Mouse (Mus musculus) brain, embryonic 14.5 days (tissue): Measurements from ENCODE around the gene Nectin2. TPM values are rescaled to one million over a fixed set of nuclear protein-coding genes. Genes with fewer than 3 reads are reported as not detected.
"Not testable (repeated sequence)": the region's sequence is repeated elsewhere in the genome, so short reads cannot be mapped to it uniquely, and the experiment has no call there.

Experiments
- DNase-seq: peaks from one replicate; pipeline ENCODE4 v3.0.0-alpha.2; 2011; ENCODE audit warnings: low read depth
- CTCF ChIP-seq: fragments of 200-500 bp; IDR thresholded peaks from 2 replicates; pipeline ENCODE4 v1.5.1; 2012; ENCODE audit warnings: inconsistent platforms, mild to moderate bottlenecking, moderate library complexity, borderline replicate concordance; ENCODE audit not compliant: insufficient read depth, insufficient read length; ENCODE audit errors: extremely low read depth
- POLR2A ChIP-seq: fragments of 200-500 bp; IDR thresholded peaks from 2 replicates; pipeline ENCODE4 v1.6.1; 2012; ENCODE audit warnings: mild to moderate bottlenecking, inconsistent platforms, borderline replicate concordance; ENCODE audit not compliant: poor library complexity, insufficient read depth, insufficient read length, severe bottlenecking; ENCODE audit errors: extremely low read depth
- polyA plus RNA-seq: library from polyadenylated mRNA; depleted of rRNA; stranded (reverse); fragments of >200 nt; gene quantifications from 2 replicates; pipeline ENCODE4 v1.2.3, GENCODE M21; 2012

Nectin2 gene
- polyA plus RNA-seq, 1 experiment, result 45.2 TPM

DNA sequence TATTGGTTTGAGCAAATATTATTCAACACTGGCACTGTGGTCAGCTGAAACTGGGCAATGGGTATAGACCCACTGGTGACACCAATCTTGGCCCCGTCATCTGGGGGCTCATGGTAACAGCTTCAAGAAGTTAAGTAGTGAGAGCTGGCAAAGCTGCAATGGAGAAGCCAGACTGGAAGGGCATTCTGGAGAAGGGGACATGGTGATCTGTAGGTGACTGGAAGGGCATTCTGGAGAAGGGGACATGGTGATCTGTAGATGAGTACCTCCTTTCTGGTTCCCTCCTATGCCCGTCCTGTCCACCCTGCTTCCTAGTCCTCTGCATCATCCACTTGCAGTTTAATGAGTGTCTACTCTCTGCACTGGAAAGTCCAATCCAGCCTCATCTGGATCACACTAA, 61.7 kb downstream of the Nectin2 start:
- no peak for TF ChIP-seq POLR2A
- TF ChIP-seq CTCF, result no peak
- DNase-seq, result no peak

DNA sequence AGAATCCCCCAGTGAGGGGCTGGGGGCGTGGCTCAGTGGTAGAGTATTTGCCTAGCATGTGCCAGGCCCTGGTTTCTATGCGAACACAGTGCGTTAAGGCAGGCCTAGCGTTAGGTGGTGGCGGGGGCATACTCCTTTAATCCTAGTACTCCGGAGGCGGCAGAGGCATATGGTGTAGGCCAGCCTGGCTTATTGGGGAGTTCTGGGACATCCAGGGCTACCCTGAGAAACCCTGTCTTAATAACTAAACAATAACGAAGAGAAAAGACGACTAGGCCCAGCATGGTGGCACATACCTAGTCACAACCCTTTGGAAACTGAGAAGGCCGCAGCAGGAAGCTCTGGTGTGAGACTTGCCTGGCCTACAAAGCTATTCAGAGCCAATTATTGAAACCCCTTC, 62.2 kb downstream of the Nectin2 start:
- TF ChIP-seq CTCF (no peak), POLR2A (no peak)
- DNase-seq, result no peak

DNA sequence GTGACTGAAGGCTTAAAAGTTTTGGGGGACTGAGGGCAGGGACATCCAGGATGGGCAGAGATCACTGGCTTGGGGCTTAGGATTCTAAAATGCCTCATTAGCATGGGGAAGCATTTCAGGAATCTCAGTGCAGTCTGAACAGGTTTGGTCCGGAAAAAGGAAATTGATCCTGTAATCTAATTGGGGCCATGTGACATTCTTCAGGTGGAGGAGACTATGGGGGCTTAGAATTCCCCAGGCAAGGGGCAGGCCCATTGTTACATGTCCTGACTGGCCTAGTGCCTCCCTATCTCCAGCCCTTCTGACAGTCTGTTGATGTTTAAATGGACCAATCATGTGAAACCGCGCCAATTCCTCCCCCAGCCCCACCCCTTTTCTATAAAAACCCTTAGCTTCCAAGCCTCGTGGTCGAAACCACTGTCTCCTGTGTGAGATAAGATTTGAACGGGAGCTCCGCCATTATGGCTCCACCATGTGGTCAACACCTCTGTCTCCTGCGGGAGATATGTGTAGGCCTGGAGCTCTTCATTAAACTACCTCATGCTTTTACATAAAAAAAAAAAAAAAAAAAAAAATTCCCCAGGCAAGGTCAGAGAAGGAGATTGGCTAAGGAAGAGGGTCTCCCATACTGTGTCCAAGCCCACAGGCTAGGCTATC, 63.2 kb downstream of the Nectin2 start:
- not testable (repeated sequence) for DNase-seq

DNA sequence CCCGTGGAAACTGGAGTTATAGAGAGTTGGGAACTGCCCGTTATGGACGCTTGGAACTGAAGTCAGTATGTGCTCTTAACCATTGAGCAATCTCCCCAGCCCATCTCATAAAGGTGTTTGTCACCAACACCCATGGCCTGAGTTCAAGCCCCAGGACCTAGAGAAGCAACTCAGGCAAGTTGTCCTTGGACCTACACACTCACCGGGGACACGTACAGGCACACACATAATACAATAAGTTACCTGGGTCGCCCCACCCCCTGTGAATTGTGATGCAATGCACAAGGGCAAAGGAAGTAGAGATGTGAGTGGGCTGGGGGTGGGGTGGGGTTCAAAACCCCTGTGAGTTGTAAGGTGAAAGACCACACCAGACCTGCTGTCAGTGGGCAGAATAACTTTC, 63.8 kb downstream of the Nectin2 start:
- TF ChIP-seq CTCF, result no peak
- no peak for TF ChIP-seq POLR2A
- DNase-seq, result no peak

DNA sequence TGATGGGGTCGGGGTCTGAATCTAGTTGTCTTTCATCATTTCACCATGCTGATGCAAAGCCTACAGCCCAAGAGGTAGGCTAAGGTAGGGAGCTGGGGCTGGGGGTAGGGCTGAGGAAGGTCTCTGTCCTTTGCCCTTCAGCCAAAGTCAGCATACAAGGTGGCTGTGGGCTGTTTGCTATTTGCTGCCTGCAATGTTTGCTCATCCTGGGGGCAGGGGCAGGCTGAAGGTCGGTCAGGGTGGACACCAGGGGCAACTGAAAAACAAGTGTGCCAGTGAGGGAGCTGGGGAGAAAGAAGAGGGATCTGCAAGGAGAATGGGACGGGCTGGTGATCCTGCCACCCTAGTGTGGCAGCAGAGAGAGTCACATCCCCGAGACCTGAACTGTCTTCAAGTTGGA, 64.9 kb downstream of the Nectin2 start:
- no peak for DNase-seq
- TF ChIP-seq POLR2A (no peak), CTCF (no peak)

DNA sequence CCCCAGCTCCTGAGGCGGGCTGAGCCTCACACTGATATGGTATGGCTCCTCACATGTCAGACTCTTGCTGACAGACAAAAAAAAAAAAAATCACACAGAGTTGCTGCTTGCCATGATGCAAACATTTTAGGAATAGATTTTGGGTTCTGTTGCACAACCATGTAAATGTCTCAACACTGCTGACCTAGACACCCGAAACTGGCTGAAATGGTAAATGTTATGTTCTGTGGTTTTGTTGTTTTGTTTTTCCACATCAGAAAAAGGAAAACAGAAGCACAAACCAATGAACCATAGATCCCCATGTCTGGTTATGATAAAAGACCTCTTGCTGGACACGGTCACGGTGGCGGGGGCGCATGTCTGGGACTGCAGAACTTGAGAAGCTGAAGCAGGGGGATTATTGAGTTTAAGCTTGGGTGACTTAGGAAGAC, 66.5 kb downstream of the Nectin2 start:
- DNase-seq, result no peak
- no peak for TF ChIP-seq CTCF
- no peak for TF ChIP-seq POLR2A

DNA sequence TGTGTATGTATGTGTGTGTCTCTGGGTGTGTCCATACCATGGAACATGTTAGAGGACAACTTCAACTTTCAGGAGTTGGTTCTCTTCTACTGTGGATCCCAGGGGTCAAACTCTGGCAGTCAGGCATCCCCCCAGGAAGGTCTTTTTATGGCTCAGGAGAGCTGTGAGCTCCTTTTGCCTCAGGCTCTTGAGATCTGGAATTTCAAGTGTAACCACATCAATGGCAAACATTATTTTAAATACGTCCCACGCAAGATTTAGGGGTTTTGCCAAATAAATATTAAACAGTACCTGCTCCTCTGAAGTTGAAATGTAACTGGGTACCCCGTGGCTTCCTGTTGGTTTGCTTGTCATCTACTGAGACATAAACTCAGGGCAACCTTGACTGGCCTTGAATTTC, 67.3 kb downstream of the Nectin2 start:
- no peak for DNase-seq
- TF ChIP-seq POLR2A (no peak), CTCF (no peak)

DNA sequence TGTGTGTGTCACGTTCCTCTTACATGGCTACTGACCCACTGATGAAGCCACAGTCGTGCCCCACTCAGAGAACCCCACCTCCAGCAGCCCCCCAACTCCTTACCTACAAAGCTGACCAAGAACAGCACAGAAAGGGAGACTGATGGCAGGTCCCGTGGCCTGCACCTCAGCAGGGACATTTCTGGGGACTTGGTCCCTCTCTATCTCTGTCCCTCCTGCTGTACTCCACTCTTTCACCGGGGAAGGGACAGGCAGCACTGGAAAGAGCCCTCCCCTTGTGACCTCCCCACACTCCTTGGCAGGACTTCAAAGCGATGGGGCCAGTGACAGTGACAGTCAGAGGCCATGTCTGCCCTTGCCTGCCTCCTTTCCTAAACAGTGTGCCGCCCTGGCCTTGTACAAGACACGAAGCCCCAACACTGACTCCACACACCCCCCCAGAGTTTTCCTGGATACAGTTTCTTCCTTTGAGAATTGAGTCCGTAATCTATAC, 69.0 kb downstream of the Nectin2 start, which contains the start of the genes Gm44805 and Apoc4:
Gm44805 (minus strand) TSS at position 222 of the 493 bp plus-strand sequence.
Apoc4 (minus strand) TSS at position 278 of the 493 bp plus-strand sequence.
- no peak for DNase-seq
- TF ChIP-seq CTCF (no peak), POLR2A (no peak)

DNA sequence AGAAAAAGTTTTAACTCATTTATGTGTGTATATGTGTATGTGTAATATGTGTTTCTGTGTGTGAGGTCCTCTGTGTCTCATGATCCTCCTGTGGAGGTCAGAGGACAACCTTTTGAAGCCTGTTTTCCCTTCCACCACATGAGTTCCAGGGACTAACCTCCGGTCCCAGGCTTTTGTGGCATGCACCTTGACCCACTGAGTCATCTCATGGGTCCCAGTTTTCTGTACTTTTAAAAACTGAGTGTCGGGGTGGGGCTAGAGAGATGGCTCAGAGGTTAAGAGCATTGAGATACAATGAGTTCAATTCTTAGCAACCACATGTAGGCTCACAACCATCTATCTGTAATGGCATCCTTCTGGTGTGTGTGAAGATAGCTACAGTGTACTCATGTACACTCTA, 69.6 kb downstream of the Nectin2 start:
- no peak for TF ChIP-seq POLR2A
- no peak for TF ChIP-seq CTCF
- no peak for DNase-seq

DNA sequence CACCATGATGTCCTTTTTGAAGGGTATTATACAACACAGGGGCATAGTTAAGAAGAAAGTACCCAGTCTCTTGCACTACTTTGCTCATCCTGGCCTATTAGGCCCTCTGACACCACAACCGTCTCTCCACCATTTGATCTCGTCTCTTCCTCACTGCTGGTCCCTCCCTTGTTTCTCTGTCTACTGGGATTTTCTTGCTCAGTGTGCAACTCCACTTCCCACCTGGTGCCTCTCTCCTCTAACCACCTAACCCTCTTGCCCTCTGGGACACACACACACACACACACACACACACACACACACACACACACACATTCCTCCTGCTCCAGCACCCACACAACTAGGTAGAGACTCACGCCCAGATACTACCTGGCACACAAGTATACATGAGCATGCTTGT, 71.4 kb downstream of the Nectin2 start:
- TF ChIP-seq CTCF (no peak), POLR2A (no peak)
- no peak for DNase-seq

DNA sequence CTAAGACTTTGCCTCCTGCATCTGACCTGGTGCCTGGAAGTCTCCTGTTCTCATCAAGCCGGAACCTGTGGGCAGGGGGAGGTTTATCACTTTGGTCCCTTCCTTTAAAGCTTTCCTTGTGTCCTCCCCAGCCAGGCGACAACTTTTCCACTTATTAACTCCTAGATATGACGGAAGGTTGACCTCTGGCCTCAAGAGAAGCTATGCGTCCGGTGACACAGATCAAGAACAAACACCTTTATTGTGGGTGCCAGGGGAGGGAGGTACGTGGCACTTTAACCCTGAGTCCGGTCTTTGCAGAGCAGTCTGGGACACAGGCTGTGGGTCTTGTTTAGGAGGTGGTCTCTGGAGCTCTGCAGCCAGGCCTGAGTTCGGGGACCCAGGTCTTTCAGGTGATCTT, 72.4 kb downstream of the Nectin2 start, which contains the start of gene Apoc2:
Apoc2 (minus strand) TSS at position 70 of the 400 bp plus-strand sequence.
- no peak for DNase-seq
- TF ChIP-seq POLR2A, result no peak
- no peak for TF ChIP-seq CTCF

DNA sequence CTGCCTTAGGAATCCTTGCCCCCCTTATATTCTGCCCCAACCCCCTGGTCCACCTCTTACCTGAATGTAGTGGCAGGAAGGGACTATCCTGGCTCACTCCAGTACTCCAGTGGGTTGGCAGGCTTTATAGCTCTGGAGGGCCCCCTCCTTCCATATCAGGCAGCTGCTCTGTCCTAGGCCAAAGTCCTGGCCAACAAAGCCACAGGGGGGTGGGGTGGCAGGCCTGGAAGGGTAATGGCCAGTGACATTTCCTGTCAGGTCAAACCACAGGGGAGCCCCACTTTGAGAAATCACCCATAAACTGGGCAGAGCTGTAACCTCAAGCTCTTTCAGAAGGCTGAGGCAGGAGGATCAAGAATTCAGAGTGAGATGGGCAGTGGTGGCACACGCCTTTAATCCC, 73.6 kb downstream of the Nectin2 start:
- no peak for TF ChIP-seq CTCF
- TF ChIP-seq POLR2A, result no peak
- no peak for DNase-seq
